26 mouse cellular contexts compared by ENCODE assay signal in the genomic region with DNA sequence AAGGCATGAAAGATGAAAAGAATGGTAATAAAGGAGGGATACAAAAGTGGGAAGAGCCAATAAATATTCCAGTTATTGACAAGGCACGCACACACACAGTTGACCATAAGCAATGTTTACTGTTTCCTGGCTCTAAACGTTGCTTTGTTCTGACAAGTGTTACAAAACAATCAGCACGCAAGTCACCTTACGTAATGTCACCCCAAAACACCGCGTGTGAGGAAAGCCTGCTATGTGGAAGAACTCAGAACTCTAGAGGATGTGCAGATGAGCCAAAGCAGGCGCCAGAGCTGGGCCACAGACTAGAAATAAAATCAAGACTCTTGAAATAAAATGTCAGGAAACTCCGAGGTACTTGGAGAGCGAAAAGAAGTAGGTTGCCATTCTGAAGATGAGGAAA.
"Had no signal": no experiment of that assay in that cellular context is flagged by ENCODE, and none has a peak within 500 bp of the region (broad histone marks: within the 10 kb centered on the region; RNA-seq: fewer than 3 reads in every experiment).

No protein-coding gene starts in this region.

- H3K27ac ChIP-seq: gastrocnemius, adult 2 months; heart, adult 2 months; heart, embryonic 13.5 days; heart, embryonic 15.5 days; hindbrain, embryonic 13.5 days; hindbrain, embryonic 15.5 days; hindbrain, postnatal 0 days; kidney, embryonic 15.5 days; kidney, postnatal 0 days; limb, embryonic 10.5 days; limb, embryonic 12.5 days; liver, embryonic 13.5 days had no signal

- H3K9ac ChIP-seq: heart, embryonic 13.5 days; heart, embryonic 15.5 days; hindbrain, embryonic 13.5 days; hindbrain, embryonic 15.5 days; kidney, embryonic 15.5 days; limb, embryonic 12.5 days; liver, embryonic 13.5 days had no signal

- H3K4me2 ChIP-seq: heart, embryonic 11.5 days; heart, embryonic 13.5 days; heart, embryonic 15.5 days; hindbrain, embryonic 13.5 days; hindbrain, embryonic 15.5 days; kidney, embryonic 15.5 days; limb, embryonic 12.5 days; liver, embryonic 11.5 days; liver, embryonic 13.5 days had no signal

- H3K4me3 ChIP-seq: gastrocnemius, adult 2 months; heart, adult 2 months; heart, embryonic 13.5 days; heart, embryonic 15.5 days; hindbrain, embryonic 13.5 days; hindbrain, embryonic 15.5 days; kidney, embryonic 15.5 days; limb, embryonic 10.5 days; limb, embryonic 12.5 days; liver, embryonic 13.5 days had no signal

- DNase-seq: gastrocnemius, adult 2 months; gastrocnemius, postnatal 10 days; gastrocnemius, postnatal 25 days; heart, adult 11 months; heart, adult 2 months; heart, postnatal 14 days; heart, postnatal 36 days; kidney, adult 11 months; kidney, adult 2 months; kidney, adult 9 months; kidney, postnatal 14 days; kidney, postnatal 36 days; liver; liver, embryonic 13.5 days had no signal

- ATAC-seq: hindbrain, postnatal 0 days; intestine, embryonic 16.5 days had no signal

- H3K4me1 ChIP-seq: heart, embryonic 13.5 days; heart, embryonic 15.5 days; hindbrain, embryonic 13.5 days; hindbrain, embryonic 15.5 days; kidney, embryonic 15.5 days; limb, embryonic 10.5 days; limb, embryonic 12.5 days; liver, embryonic 13.5 days had no signal

- H3K9me3 ChIP-seq: heart, embryonic 13.5 days; heart, embryonic 15.5 days; hindbrain, embryonic 13.5 days; hindbrain, embryonic 15.5 days; kidney, embryonic 15.5 days; limb, embryonic 10.5 days; limb, embryonic 12.5 days; liver, embryonic 13.5 days had no signal

- H3K27me3 ChIP-seq: heart, embryonic 13.5 days; heart, embryonic 15.5 days; hindbrain, embryonic 13.5 days; hindbrain, embryonic 15.5 days; kidney, embryonic 15.5 days; limb, embryonic 12.5 days; liver, embryonic 13.5 days had no signal
